Mouse (Mus musculus): ENCODE results near the gene Anxa5. TPM values are rescaled to one million over a fixed set of nuclear protein-coding genes. Genes with fewer than 3 reads are reported as not detected.

The Anxa5 gene
- total and polyA plus RNA-seq, 3 experiments: 30.8 to 47.1 (median 43.4) TPM

- Histone ChIP-seq H3K4me2 (ENCODE audit: insufficient read depth, low read depth, poor library complexity, severe bottlenecking) (no peak overlapping the region), H3K4me1 (ENCODE audit: control insufficient read depth in 1 of 2, insufficient read depth in 2 of 2) (peaks cover 2 to 12% of the 10 kb centered on the region in 2 experiments; a peak in 3 of 4 replicates), H3K4me3 (replicated peaks in 1 of 3; ENCODE audit: low read depth in 2 of 3, low read length in 2 of 3, poor library complexity in 1 of 3) (no peak overlapping the region), H3K9ac (ENCODE audit: insufficient read depth, low read depth) (no peak overlapping the region), H3K27me3 (replicated peaks) (no peaks in the 10 kb centered on the region), H3K79me2 (replicated peaks; ENCODE audit: control insufficient read depth, extremely low read depth, insufficient read depth, poor library complexity, severe bottlenecking) (no peaks in the 10 kb centered on the region), H3K36me3 (replicated peaks in 1 of 2; ENCODE audit: control insufficient read depth in 1 of 2, insufficient read depth in 1 of 2, low read length in 1 of 2) (peaks cover 0 to 2% of the 10 kb centered on the region in 2 experiments), H3K9me3 (replicated peaks; ENCODE audit: low read length) (no peaks in the 10 kb centered on the region), H3K27ac (ENCODE audit: insufficient read depth, low read depth) (no peak overlapping the region)
- dilution Hi-C loops (cut with MboI; ENCODE audit: extremely low pct_ligation_motif_present, extremely low pct_unique_long_range_greater_than_20kb, low sequenced_read_pairs) (no loop called here), in situ Hi-C loops (cut with MboI; ENCODE audit: low pct_ligation_motif_present, low pct_unique_long_range_greater_than_20kb, low sequenced_read_pairs) (no loop called here)
- TF ChIP-seq EP300 (IDR thresholded peaks at IDR 0.05; ENCODE audit: low read length): no peak
- TF ChIP-seq GABPA (IDR thresholded peaks at IDR 0.05; ENCODE audit: insufficient replicate concordance, low read depth, low read length): no peak
- no peak for TF ChIP-seq HCFC1 (IDR thresholded peaks at IDR 0.05; ENCODE audit: low read depth, low read length)
- no peak for TF ChIP-seq PAX5 (IDR thresholded peaks at IDR 0.05; ENCODE audit: low read length)
- TF ChIP-seq UBTF (IDR thresholded peaks at IDR 0.05; ENCODE audit: low read depth, low read length): no peak
- TF ChIP-seq USF2 (conservative IDR thresholded peaks at IDR 0.05; ENCODE audit: low read depth, low read length): no peak
- TF ChIP-seq JUN (IDR thresholded peaks at IDR 0.05; ENCODE audit: insufficient read depth, low read depth, low read length): no peak
- no peak for TF ChIP-seq NRF1 (IDR thresholded peaks at IDR 0.05; ENCODE audit: low read depth, low read length)
- TF ChIP-seq MEF2A (IDR thresholded peaks at IDR 0.05; ENCODE audit: borderline replicate concordance, low read depth, low read length): no peak
- no peak for TF ChIP-seq RCOR1 (conservative IDR thresholded peaks at IDR 0.05; ENCODE audit: low read depth, low read length)
- no peak for TF ChIP-seq SIN3A (IDR thresholded peaks at IDR 0.05; ENCODE audit: low read length)
- no peak for TF ChIP-seq JUND (conservative IDR thresholded peaks at IDR 0.05; ENCODE audit: low read depth, low read length)
- TF ChIP-seq ZMIZ1 (IDR thresholded peaks at IDR 0.05; ENCODE audit: low read depth, low read length): no peak
- TF ChIP-seq MAZ (IDR thresholded peaks at IDR 0.05; ENCODE audit: low read depth, low read length): no peak
- TF ChIP-seq CHD2 (IDR thresholded peaks at IDR 0.05; ENCODE audit: low read length): no peak
- no peak for TF ChIP-seq ETS1 (conservative IDR thresholded peaks at IDR 0.05; ENCODE audit: low read depth, low read length)
- TF ChIP-seq MAX (IDR thresholded peaks at IDR 0.05; ENCODE audit: low read length): no peak
- no peak for TF ChIP-seq CTCF (conservative IDR thresholded peaks at IDR 0.05 in 1 of 2, IDR thresholded peaks at IDR 0.05 in 1 of 2; ENCODE audit: low read depth in 2 of 2, low read length in 2 of 2)
- TF ChIP-seq USF1 (IDR thresholded peaks at IDR 0.05; ENCODE audit: low read depth, low read length): no peak
- DNase-seq (ENCODE audit: extremely low read depth): no peak
These were observed 2.5 kb downstream of the Anxa5 start for GRCm38 (mm10) chr3:36473222-36473621.

- DNase-seq (ENCODE audit: extremely low read depth): no peak
These were observed 3.8 kb downstream of the Anxa5 start for GRCm38 (mm10) chr3:36471856-36472255.

More at GRCm38 (mm10) chr3:36471856-36472255, 3.8 kb downstream of the Anxa5 start:
- Histone ChIP-seq H3K79me2 (replicated peaks; ENCODE audit: control insufficient read depth, extremely low read depth, insufficient read depth, poor library complexity, severe bottlenecking) (no peaks in the 10 kb centered on the region), H3K9ac (ENCODE audit: insufficient read depth, low read depth) (no peak overlapping the region), H3K27ac (ENCODE audit: insufficient read depth, low read depth) (no peak overlapping the region), H3K4me3 (replicated peaks in 1 of 3; ENCODE audit: low read depth in 2 of 3, low read length in 2 of 3, poor library complexity in 1 of 3) (no peak overlapping the region), H3K27me3 (replicated peaks) (no peaks in the 10 kb centered on the region), H3K36me3 (replicated peaks in 1 of 2; ENCODE audit: control insufficient read depth in 1 of 2, insufficient read depth in 1 of 2, low read length in 1 of 2) (peaks cover 0 to 2% of the 10 kb centered on the region in 2 experiments), H3K9me3 (replicated peaks; ENCODE audit: low read length) (no peaks in the 10 kb centered on the region), H3K4me2 (ENCODE audit: insufficient read depth, low read depth, poor library complexity, severe bottlenecking) (no peak overlapping the region), H3K4me1 (ENCODE audit: control insufficient read depth in 1 of 2, insufficient read depth in 2 of 2) (peaks cover under 1 to 7% of the 10 kb centered on the region in 2 experiments; a peak in 3 of 4 replicates)
- dilution Hi-C loops (cut with MboI; ENCODE audit: extremely low pct_ligation_motif_present, extremely low pct_unique_long_range_greater_than_20kb, low sequenced_read_pairs): no loop called here
- in situ Hi-C loops (cut with MboI; ENCODE audit: low pct_ligation_motif_present, low pct_unique_long_range_greater_than_20kb, low sequenced_read_pairs): no loop called here
- TF ChIP-seq JUND (conservative IDR thresholded peaks at IDR 0.05; ENCODE audit: low read depth, low read length): no peak
- TF ChIP-seq MAFK (IDR thresholded peaks at IDR 0.05; ENCODE audit: insufficient replicate concordance, low read length): no peak
- no peak for TF ChIP-seq USF2 (conservative IDR thresholded peaks at IDR 0.05; ENCODE audit: low read depth, low read length)
- no peak for TF ChIP-seq TBP (conservative IDR thresholded peaks at IDR 0.05; ENCODE audit: low read depth, low read length)
